9 mouse cellular contexts compared by ENCODE assay signal in the genomic region with DNA sequence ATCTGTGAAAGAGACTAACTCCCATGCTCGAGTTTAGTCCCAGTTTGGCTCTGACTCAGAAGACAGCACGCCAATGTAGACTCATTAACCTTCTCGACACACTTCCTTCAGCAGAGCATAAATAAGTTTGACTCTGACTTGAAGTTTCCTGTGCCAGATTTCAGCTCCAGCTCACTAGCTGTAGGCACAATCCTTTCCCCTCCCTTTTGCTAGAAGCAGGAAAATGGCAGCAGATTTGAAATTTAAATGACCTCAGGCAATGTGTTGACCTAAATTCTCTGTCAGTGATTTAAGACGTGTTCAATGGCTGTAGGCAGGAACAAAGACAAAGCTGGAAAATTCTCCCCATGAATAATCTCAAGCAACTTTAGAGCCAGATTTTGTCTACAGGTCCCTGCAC. TPM values are rescaled to one million over a fixed set of nuclear protein-coding genes. Genes with fewer than 3 reads are reported as not detected.
DNase-seq lines count a peak whose midpoint lies in the region; ATAC-seq lines count a peak whose summit lies in the region.
"Had no signal": no experiment of that assay in that cellular context is flagged by ENCODE, and none has a peak within 500 bp of the region (broad histone marks: within the 10 kb centered on the region; RNA-seq: fewer than 3 reads in every experiment).

No protein-coding gene starts in this region.

- H3K27me3 ChIP-seq in embryonic facial prominence, embryonic 14.5 days (replicated peaks; ENCODE audit: control insufficient read depth, insufficient read depth, low read length), result no peaks in the 10 kb centered on the region
- no peaks in the 10 kb centered on the region for H3K27me3 ChIP-seq in embryonic facial prominence, embryonic 10.5 days (replicated peaks; ENCODE audit: low read depth, poor library complexity, severe bottlenecking)
- no peaks in the 10 kb centered on the region for H3K27me3 ChIP-seq in midbrain, embryonic 11.5 days (ENCODE audit: control insufficient read depth, insufficient read depth, low read length)

- no peaks in the 10 kb centered on the region for H3K36me3 ChIP-seq in embryonic facial prominence, embryonic 14.5 days (ENCODE audit: control insufficient read depth, insufficient read depth, low read length)
- H3K36me3 ChIP-seq in embryonic facial prominence, embryonic 10.5 days (replicated peaks), result no peaks in the 10 kb centered on the region
- H3K36me3 ChIP-seq in midbrain, embryonic 11.5 days (ENCODE audit: control insufficient read depth, insufficient read depth, low read length), result no peaks in the 10 kb centered on the region

- no peaks in the 10 kb centered on the region for H3K9me3 ChIP-seq in embryonic facial prominence, embryonic 14.5 days (ENCODE audit: control insufficient read depth, low read length)
- no peaks in the 10 kb centered on the region for H3K9me3 ChIP-seq in embryonic facial prominence, embryonic 10.5 days
- no peaks in the 10 kb centered on the region for H3K9me3 ChIP-seq in midbrain, embryonic 11.5 days (ENCODE audit: control insufficient read depth, low read length)

- 43% methylated on average over 4 of the region's 4 CpGs for WGBS in embryonic facial prominence, embryonic 14.5 days
- 70% methylated on average over 4 of the region's 4 CpGs for WGBS in embryonic facial prominence, embryonic 10.5 days
- WGBS in midbrain, embryonic 11.5 days, result 54% methylated on average over 4 of the region's 4 CpGs

- no peak for ATAC-seq in embryonic facial prominence, embryonic 14.5 days (ENCODE audit: low read depth)
- ATAC-seq in midbrain, embryonic 11.5 days (ENCODE audit: low FRiP score), result peak; percentile 57; the same call in 1 of the 2 replicates

- H3K4me2 ChIP-seq in embryonic facial prominence, embryonic 14.5 days (ENCODE audit: low read depth, low read length), result no peak overlapping the region
- no peak overlapping the region for H3K4me2 ChIP-seq in midbrain, embryonic 11.5 days

- peak; percentile 20 for DNase-seq in embryonic facial prominence, embryonic 14.5 days (ENCODE audit: low spot score)
- no peak for DNase-seq in embryonic facial prominence, embryonic 10.5 days (ENCODE audit: low spot score)
- peak; percentile 25 for DNase-seq in MN1 (ENCODE audit: low spot score)
- DNase-seq in kidney, adult 8-10 months, result peak; percentile 23 to 64
- DNase-seq in midbrain, embryonic 11.5 days (ENCODE audit: low spot score, missing footprints), result peak; percentile 85
- DNase-seq in urinary bladder, adult 2 months (ENCODE audit: low spot score), result no peak
- no peak for DNase-seq in ovary, postnatal 14 days (ENCODE audit: low spot score)
- no peak for DNase-seq in heart, postnatal 25 days (ENCODE audit: low spot score)
- DNase-seq: spleen, adult 18-20 months had no signal

- intact Hi-C loops in heart, postnatal 25 days (cut with DNase I), result no loop called here

- no peak overlapping the region for H3K9ac ChIP-seq in embryonic facial prominence, embryonic 14.5 days (ENCODE audit: low read depth, low read length)
- H3K9ac ChIP-seq in midbrain, embryonic 11.5 days (ENCODE audit: low read length), result no peak overlapping the region

- no peak overlapping the region for H3K4me3 ChIP-seq in embryonic facial prominence, embryonic 14.5 days (ENCODE audit: low read depth, low read length)
- H3K4me3 ChIP-seq in embryonic facial prominence, embryonic 10.5 days, result no peak overlapping the region
- H3K4me3 ChIP-seq in midbrain, embryonic 11.5 days (ENCODE audit: low read depth, low read length), result no peak overlapping the region

- no peaks in the 10 kb centered on the region for H3K4me1 ChIP-seq in embryonic facial prominence, embryonic 14.5 days (ENCODE audit: control insufficient read depth, insufficient read depth, low read length)
- H3K4me1 ChIP-seq in embryonic facial prominence, embryonic 10.5 days, result no peaks in the 10 kb centered on the region
- peaks cover 5% of the 10 kb centered on the region for H3K4me1 ChIP-seq in midbrain, embryonic 11.5 days (ENCODE audit: control insufficient read depth, insufficient read depth, low read length)

- H3K27ac ChIP-seq in embryonic facial prominence, embryonic 14.5 days (replicated peaks; ENCODE audit: low read depth, low read length), result no peak overlapping the region
- no peak overlapping the region for H3K27ac ChIP-seq in embryonic facial prominence, embryonic 10.5 days (replicated peaks)
- H3K27ac ChIP-seq in midbrain, embryonic 11.5 days (ENCODE audit: low read depth, low read length), result no peak overlapping the region

RNA-seq across cellular contexts. Expression of a gene that starts 32.1 kb away (rescaled TPM):
- 33.2 and 39.8 TPM in 2 replicates for polyA plus RNA-seq in embryonic facial prominence, embryonic 14.5 days (2014; fragmentation: Nextera tagmentation; extraction: Ambion mirVana)
- polyA plus RNA-seq in embryonic facial prominence, embryonic 10.5 days (2016; fragmentation: Nextera tagmentation; extraction: Ambion mirVana), result 56.2 and 57.5 TPM in 2 replicates
- polyA plus RNA-seq in midbrain, embryonic 11.5 days (2014; fragmentation: Nextera tagmentation; extraction: Ambion mirVana), result 52.4 and 53.7 TPM in 2 replicates
- 19.5 and 20.9 TPM in 2 replicates for polyA plus RNA-seq in urinary bladder, adult 2 months (2012; rRNA removed)
- total RNA-seq in heart, postnatal 25 days (2021), result 10 to 100 TPM; 26.6 to 32.2 TPM

Comparison
In these comparisons a context has a peak if more than half of its experiments do, and no peak if none do; other contexts are left out.
1. DNase-seq: peak in embryonic facial prominence, embryonic 14.5 days (single experiment), MN1 (single experiment), kidney, adult 8-10 months (2 of 2) and midbrain, embryonic 11.5 days (single experiment); none in embryonic facial prominence, embryonic 10.5 days (single experiment), urinary bladder, adult 2 months (single experiment), ovary, postnatal 14 days (single experiment) and heart, postnatal 25 days (single experiment).